Mouse (Mus musculus) thymus, postnatal 14 days (tissue): ENCODE results near the gene Phyhipl.

ENCODE experiments used
- DNase-seq: peaks from one replicate; pipeline ENCODE4 v3.0.0; 2021

The Phyhipl gene

GRCm38 (mm10) chr10:70655828-70656227 is at the start of gene Phyhipl:
Phyhipl (minus strand) TSS chr10:70655965.
- no peak for DNase-seq

DNA sequence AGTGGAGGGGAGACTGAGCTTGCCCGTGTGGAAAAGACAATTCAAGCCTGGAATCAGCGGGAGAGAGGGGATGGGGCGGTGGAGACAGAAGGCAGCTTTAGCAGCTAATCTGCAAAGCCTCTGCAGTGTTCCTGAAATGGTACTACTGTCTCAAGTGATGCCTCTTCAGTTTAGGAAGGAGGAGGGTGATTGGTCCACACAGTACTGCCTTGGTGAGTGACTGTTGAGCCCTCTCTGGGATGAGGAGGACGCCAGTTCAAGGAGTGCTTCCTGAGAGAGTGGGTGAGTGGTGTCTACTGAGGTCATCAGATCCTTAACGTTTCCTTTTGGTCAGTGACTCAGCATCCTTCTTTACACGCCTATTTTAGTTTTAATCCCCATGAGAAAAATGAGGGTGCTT is 47.4 kb upstream of the Phyhipl start:
- no peak for DNase-seq

DNA sequence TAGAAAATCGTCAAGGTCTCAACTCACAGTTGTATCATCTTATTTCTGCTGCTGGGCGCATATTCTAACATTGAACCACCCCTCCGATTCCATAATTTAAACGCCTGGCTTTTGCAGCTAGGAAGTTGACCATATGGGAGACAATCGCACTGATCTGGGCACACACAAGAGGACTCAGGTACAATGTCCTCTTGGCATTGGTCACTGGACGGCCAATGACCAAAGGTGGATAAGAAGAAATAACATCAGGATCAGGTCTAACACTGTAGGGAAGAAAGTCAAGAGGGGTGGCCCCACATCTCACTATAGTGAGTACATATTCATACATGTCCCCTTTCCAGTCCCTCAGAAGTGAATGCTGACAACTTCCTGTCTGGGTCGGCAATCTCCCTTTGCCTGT is 43.8 kb upstream of the Phyhipl start:
- DNase-seq: no peak

DNA sequence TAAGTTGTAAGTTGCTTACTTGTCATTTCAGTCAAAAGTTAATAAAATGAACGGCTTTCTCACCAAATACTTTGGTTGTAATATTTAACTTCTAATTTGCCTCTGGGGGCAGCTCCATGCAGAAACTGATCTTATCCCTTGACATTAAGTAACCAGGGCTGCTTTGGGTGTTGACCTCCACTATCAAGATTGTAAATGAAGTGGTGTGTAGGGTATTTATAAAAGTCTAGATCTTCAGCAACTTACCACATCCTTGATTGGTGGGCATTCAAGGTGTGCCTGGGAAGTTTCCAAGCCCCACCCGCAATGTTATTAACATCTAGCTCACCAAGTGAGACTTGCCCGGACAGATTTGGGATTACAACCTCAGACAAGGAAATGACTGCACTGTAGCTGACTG is 42.2 kb upstream of the Phyhipl start:
- no peak for DNase-seq

DNA sequence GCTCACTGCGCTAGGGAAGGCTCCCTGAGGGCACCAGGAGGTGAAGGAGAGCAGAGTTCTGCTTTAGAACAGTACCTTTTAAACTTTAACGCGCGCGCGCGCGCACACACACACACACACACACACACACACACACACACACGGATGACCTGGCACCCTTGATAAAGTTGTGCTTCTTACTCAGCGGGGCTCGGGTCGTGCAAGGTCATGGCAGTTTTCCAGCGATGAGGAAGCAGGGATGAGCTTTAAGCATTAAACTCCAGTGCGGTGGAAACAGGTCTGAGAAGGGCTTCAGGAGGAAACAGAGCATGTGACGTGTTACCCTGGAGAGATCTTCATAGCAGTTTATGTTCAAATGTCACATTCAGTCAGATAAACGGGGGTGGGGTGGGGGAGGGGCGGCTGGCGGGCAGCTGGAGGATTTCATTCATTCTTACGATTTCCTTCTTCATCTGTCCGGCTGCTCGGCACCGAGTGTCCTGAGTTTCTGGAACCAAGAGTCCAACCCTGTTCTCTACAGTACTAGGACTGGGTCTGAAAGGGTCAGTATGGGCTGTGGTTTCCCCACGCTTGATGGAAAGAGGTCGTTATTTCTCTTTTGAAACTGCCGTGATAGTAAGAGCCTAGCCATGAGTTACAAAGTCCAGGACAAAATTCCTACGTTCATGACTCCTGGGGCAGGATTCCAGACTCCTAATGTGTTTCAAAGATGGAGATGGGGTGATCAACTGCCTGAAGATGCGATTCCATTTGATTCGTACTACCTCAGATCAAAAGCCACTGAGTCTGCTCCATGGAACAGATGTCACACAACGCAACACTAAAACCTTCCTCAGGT is 41.2 kb upstream of the Phyhipl start:
- no peak for DNase-seq

DNA sequence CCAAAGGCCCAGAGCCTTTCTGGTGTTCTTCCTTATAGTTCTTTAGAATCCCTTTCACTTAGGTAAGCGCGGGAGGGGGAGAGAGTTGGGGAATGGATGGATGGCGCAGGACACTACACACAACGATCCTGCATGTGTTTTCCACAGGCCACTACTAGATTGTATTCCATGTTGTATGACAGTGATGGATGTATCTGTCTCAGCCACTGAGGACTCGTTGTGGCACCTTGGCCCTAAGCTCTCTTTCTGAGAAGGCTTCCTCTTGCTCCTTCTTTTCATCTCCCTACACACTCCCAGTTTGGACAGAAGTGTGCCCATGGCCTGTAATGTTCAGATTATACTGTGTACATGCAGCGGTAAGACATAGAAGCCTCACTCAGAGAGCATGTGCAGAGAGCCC is 33.6 kb upstream of the Phyhipl start:
- DNase-seq: no peak

GRCm38 (mm10) chr10:70688881-70689280 is 33.1 kb upstream of the Phyhipl start:
- no peak for DNase-seq

GRCm38 (mm10) chr10:70686941-70687703 is 31.4 kb upstream of the Phyhipl start:
- no peak for DNase-seq

GRCm38 (mm10) chr10:70686505-70686904 is 30.7 kb upstream of the Phyhipl start:
- DNase-seq: no peak

DNA sequence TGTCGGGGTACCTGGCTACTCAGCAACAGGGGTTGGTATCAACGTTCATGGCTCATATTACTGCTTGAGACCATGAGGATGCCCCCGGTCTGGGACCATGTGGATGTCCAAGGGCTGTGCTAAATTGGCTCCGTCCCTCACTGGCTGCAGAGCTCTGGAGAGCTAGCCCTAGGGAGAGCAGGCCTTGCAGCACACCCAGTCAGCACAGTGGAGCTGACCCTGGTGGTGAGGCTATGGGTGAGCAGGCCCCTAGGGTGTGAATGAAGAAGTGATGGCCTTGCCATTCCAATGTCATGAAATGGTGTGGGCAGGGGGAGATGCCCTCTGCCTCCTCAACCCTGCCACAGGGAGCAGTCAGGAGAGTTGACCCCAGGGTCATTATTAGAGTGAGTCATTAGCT is 27.7 kb upstream of the Phyhipl start:
- DNase-seq: no peak

- no peak for DNase-seq
These were observed 22.2 kb upstream of the Phyhipl start for GRCm38 (mm10) chr10:70677946-70678345.

GRCm38 (mm10) chr10:70656272-70656671 is 507 bp upstream of the Phyhipl start:
- DNase-seq: no peak

DNA sequence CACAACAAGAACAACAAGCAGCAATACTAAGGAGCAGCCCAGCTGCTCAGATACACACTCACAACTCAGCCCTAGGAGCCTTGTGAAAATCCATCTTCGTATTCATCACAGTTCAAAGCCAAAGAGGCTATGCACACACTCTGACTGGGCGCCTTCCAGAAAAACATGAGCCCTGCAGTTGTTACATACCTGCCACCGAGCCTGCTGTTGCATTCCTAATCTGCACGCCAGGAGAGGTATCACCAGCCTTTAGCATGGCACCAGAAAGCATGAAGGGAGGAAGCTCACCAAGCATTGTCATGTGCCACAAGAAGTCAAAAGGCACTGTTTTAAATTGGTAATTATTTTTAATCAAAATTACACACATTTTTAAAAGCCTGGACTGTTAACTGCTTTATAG is 1.1 kb downstream of the Phyhipl start:
- DNase-seq: no peak

GRCm38 (mm10) chr10:70654139-70654538 is 1.6 kb downstream of the Phyhipl start:
- DNase-seq: no peak

- DNase-seq: no peak
These were observed 3.8 kb downstream of the Phyhipl start for GRCm38 (mm10) chr10:70651769-70652648.

DNA sequence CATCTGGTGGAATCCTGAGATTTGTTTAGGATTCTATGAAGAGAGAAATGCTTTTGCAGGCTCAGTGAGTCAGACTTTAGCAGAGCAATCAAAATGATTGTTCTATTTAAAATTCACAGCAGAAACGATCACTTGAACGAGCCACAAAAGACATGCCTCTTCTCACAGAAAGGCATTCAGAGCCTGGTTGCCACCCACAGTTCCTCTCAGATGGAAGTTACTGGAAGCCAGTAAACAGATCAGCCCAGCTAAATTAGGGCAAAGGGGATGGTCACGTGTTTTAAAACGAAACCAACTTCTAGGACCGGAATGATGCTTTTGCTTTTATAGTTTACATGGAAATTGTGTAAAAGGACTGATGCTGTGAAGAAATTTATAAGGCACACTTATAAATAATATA is 6.9 kb downstream of the Phyhipl start:
- DNase-seq: no peak

DNA sequence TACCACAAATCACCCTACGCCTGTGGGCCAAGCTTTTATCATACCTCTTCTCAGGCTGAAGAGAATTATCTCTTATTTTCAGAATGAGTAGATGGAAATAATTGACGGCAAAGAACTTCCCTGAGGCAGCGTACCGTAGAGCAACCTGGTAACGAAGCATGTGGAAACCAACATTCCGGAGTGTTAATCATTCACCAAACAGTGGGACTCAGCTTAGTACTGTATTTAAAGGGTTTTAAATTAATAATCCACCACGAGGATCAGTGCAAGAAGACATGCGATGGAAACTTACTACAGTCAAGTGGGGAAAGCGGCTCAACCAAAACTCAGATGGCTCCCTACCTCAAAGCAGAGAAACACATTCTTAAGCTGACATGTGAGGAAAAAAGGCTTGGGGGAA is 12.6 kb downstream of the Phyhipl start:
- no peak for DNase-seq

- no peak for DNase-seq
These were observed 14.7 kb downstream of the Phyhipl start for GRCm38 (mm10) chr10:70640896-70641596.

GRCm38 (mm10) chr10:70640075-70640737 is 15.6 kb downstream of the Phyhipl start:
- DNase-seq: no peak

DNA sequence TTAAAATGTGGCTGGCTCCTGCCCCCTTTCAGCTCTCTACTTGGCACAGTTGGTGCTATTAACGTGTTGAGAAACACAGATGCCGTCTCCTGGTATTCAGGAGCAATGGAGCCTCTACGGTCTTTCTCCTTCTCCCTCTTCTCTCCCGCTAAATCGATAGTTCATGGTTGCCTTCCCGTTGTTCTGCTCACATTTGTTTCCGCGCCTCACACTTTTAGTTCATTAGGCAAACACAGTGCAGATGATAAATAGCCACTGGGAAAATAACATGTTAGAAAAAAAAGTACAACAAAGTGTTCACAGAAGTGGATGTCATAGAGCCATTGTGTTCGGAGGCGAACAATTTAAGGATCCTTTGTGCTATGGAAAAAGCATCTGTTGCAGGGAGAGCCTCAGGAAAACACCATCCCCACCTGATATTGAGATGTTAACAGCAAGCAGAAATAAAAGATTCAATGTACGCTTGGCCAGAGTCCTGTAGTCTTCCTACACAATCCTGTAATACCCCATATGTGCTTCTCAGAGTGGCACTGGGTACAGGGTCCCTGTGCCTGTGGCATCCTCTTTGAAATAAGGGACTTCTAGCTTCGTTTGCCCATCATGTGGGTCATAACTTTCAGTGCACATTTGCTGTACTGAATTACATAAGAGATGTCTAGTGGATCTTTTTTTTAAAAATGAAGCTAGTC is 18.0 kb downstream of the Phyhipl start:
- DNase-seq: no peak

DNA sequence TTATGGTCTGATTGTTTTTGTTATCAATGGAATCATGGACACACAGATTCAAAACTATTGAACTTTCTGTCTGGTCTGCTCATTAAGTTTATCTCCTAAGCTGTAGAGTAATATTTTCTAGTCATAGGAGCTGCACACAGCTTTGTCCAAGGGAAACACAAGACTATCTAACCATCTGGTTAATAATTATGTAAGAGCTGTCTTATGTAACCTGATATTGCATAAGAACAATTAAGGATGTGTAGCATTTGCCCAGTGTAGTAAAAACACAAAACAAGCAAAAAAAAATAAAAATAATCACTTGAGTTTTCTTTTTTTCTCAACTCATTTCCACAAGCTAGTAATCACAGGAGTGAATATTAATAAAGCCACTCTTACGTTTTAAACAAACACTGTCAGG is 20.5 kb downstream of the Phyhipl start:
- no peak for DNase-seq
